In genomic region chr7:80368635-80369421, GRCm38 (mm10) we compare ENCODE assay signal across 8 mouse cellular contexts. TPM values are rescaled to one million over a fixed set of nuclear protein-coding genes. Genes with fewer than 3 reads are reported as not detected.
DNase-seq lines count a peak whose midpoint lies in the region; ATAC-seq and TF ChIP-seq lines count a peak whose summit lies in the region.

No protein-coding gene starts in this region.

- H3K36me3 ChIP-seq in neural tube, embryonic 13.5 days = peaks cover 43% of the 10 kb centered on the region

- WGBS in lung, adult 2 months = 49% methylated on average over 20 of the region's 20 CpGs
- WGBS in neural tube, embryonic 13.5 days = 85% methylated on average over 20 of the region's 20 CpGs

- no peak for TF ChIP-seq POLR2A in lung, adult 2 months (IDR thresholded peaks at IDR 0.05; ENCODE audit: borderline replicate concordance, extremely low read depth, low read depth, low read length)
- TF ChIP-seq POLR2A in bone marrow macrophage, adult 2 months (IDR thresholded peaks at IDR 0.05; ENCODE audit: borderline replicate concordance, low read depth, low read length) = no peak

- H3K27me3 ChIP-seq in neural tube, embryonic 13.5 days = no peaks in the 10 kb centered on the region

- no peak for TF ChIP-seq CTCF in lung, adult 2 months (IDR thresholded peaks at IDR 0.05; ENCODE audit: insufficient read depth, low read length)
- TF ChIP-seq CTCF in bone marrow macrophage, adult 2 months (IDR thresholded peaks at IDR 0.05; ENCODE audit: low read depth, low read length) = no peak

- peak overlapping the region; percentile 25 for H3K4me3 ChIP-seq in lung, adult 2 months (replicated peaks; ENCODE audit: extremely low read depth, low read depth, low read length)
- peak overlapping the region; percentile 78 for H3K4me3 ChIP-seq in bone marrow macrophage, adult 2 months (ENCODE audit: insufficient read depth, low read length)
- peak overlapping the region; percentile 87; the same call in 1 of the 2 replicates for H3K4me3 ChIP-seq in neural tube, embryonic 13.5 days

- H3K9me3 ChIP-seq in neural tube, embryonic 13.5 days = no peaks in the 10 kb centered on the region

- H3K9ac ChIP-seq in neural tube, embryonic 13.5 days = peak overlapping the region; percentile 94

- ATAC-seq in neural tube, embryonic 13.5 days (ENCODE audit: low read depth) = no peak

- H3K4me2 ChIP-seq in neural tube, embryonic 13.5 days = peak overlapping the region; percentile 73

- DNase-seq in lung, adult 2 months = no peak
- DNase-seq in lung, postnatal 25 days (ENCODE audit: low spot score) = no peak
- DNase-seq in induced T-regulatory cell, adult 2 months (ENCODE audit: low read depth) = peak; percentile 75
- DNase-seq in layer of hippocampus, postnatal 25 days (ENCODE audit: extremely low spot score in 1 of 2, low spot score in 1 of 2) = no peak
- DNase-seq in spleen, postnatal 10 days (ENCODE audit: low spot score in 2 of 2) = no peak
- no peak for DNase-seq in kidney, adult 9 months

- peak overlapping the region; percentile 85 for H3K27ac ChIP-seq in bone marrow macrophage, adult 2 months (ENCODE audit: insufficient read depth, low read depth, low read length)
- no peak overlapping the region for H3K27ac ChIP-seq in neural tube, embryonic 13.5 days (replicated peaks)

- peaks cover 11% of the 10 kb centered on the region for H3K4me1 ChIP-seq in lung, adult 2 months (ENCODE audit: control insufficient read depth, insufficient read depth, low read length)
- peaks cover 18% of the 10 kb centered on the region for H3K4me1 ChIP-seq in bone marrow macrophage, adult 2 months (ENCODE audit: control insufficient read depth, insufficient read depth, low read length)
- H3K4me1 ChIP-seq in neural tube, embryonic 13.5 days (replicated peaks) = peaks cover 21% of the 10 kb centered on the region

RNA-seq across cellular contexts. Expression of gene Man2a2, which starts 2.3 kb away (rescaled TPM):
- polyA plus RNA-seq in lung, adult 2 months (2012; rRNA removed) = 93.7 and 96.3 TPM in 2 replicates
- polyA plus RNA-seq in bone marrow macrophage, adult 2 months (2012; ENCODE audit: insufficient read depth, insufficient read length, missing spikeins) = 75.2 and 75.7 TPM in 2 replicates
- polyA plus RNA-seq in neural tube, embryonic 13.5 days (2015; fragmentation: Nextera tagmentation; extraction: Ambion mirVana) = 23.6 and 24.8 TPM in 2 replicates
- 100 to 1,000 TPM; 141 to 168 TPM for total RNA-seq in layer of hippocampus, postnatal 25 days (2021)

RNA-seq across cellular contexts. Expression of gene Fes, which starts 18.9 kb away (rescaled TPM):
- 51.4 and 60.1 TPM in 2 replicates for polyA plus RNA-seq in lung, adult 2 months (2012; rRNA removed)
- 238 TPM in 2 replicates for polyA plus RNA-seq in bone marrow macrophage, adult 2 months (2012; ENCODE audit: insufficient read depth, insufficient read length, missing spikeins)
- 5.8 and 6.2 TPM in 2 replicates for polyA plus RNA-seq in neural tube, embryonic 13.5 days (2015; fragmentation: Nextera tagmentation; extraction: Ambion mirVana)
- total RNA-seq in layer of hippocampus, postnatal 25 days (2021) = 1 to 10 TPM; 4.2 to 6.1 TPM

RNA-seq across cellular contexts. Expression of gene Hddc3, which starts 25.9 kb away (rescaled TPM):
- 20.4 and 26.9 TPM in 2 replicates for polyA plus RNA-seq in lung, adult 2 months (2012; rRNA removed)
- polyA plus RNA-seq in bone marrow macrophage, adult 2 months (2012; ENCODE audit: insufficient read depth, insufficient read length, missing spikeins) = 6.2 and 7.5 TPM in 2 replicates
- polyA plus RNA-seq in neural tube, embryonic 13.5 days (2015; fragmentation: Nextera tagmentation; extraction: Ambion mirVana) = 22.0 and 24.7 TPM in 2 replicates
- total RNA-seq in layer of hippocampus, postnatal 25 days (2021) = 10 to 100 TPM; 45.5 to 48.1 TPM

RNA-seq across cellular contexts. Expression of gene Unc45a, which starts 28.0 kb away (rescaled TPM):
- polyA plus RNA-seq in lung, adult 2 months (2012; rRNA removed) = 102 and 105 TPM in 2 replicates
- polyA plus RNA-seq in bone marrow macrophage, adult 2 months (2012; ENCODE audit: insufficient read depth, insufficient read length, missing spikeins) = 13.3 and 17.6 TPM in 2 replicates
- polyA plus RNA-seq in neural tube, embryonic 13.5 days (2015; fragmentation: Nextera tagmentation; extraction: Ambion mirVana) = 61.3 and 61.7 TPM in 2 replicates
- total RNA-seq in layer of hippocampus, postnatal 25 days (2021) = 10 to 100 TPM; 34.9 to 41.5 TPM

RNA-seq across cellular contexts. Expression of gene Furin, which starts 36.4 kb away (rescaled TPM):
- polyA plus RNA-seq in lung, adult 2 months (2012; rRNA removed) = 106 and 114 TPM in 2 replicates
- polyA plus RNA-seq in bone marrow macrophage, adult 2 months (2012; ENCODE audit: insufficient read depth, insufficient read length, missing spikeins) = 70.6 and 73.7 TPM in 2 replicates
- 4.3 and 4.7 TPM in 2 replicates for polyA plus RNA-seq in neural tube, embryonic 13.5 days (2015; fragmentation: Nextera tagmentation; extraction: Ambion mirVana)
- 10 to 100 TPM; 39.6 to 42.3 TPM for total RNA-seq in layer of hippocampus, postnatal 25 days (2021)

Comparison
In these comparisons a context has a peak if more than half of its experiments do, and no peak if none do; other contexts are left out.
1. H3K4me3 ChIP-seq: peak in every context shown above with its lines; median percentile 87 in neural tube, embryonic 13.5 days; 78 in bone marrow macrophage, adult 2 months; 25 in lung, adult 2 months.